Mouse (Mus musculus): ENCODE measurements around the gene Krt39.

GRCm38 (mm10) chr11:99557976-99558745 lies 37.0 kb upstream of the Krt39 start:
- TF ChIP-seq CTCF (IDR thresholded peaks at IDR 0.05) (no peak), POLR2A (IDR thresholded peaks at IDR 0.05; ENCODE audit: insufficient read depth, low read depth, low read length) (no peak), EP300 (IDR thresholded peaks at IDR 0.05; ENCODE audit: insufficient read depth, low read depth, low read length) (no peak)

All from heart, adult 2 months (tissue).